26 mouse cellular contexts compared by ENCODE assay signal in genomic region chr13:110484358-110484940, GRCm38 (mm10).
DNase-seq lines count a peak whose midpoint lies in the region; ATAC-seq and TF ChIP-seq lines count a peak whose summit lies in the region.
"Had no signal": no experiment of that assay in that cellular context is flagged by ENCODE, and none has a peak within 500 bp of the region (broad histone marks: within the 10 kb centered on the region; RNA-seq: fewer than 3 reads in every experiment).

No protein-coding gene starts in this region.

- DNase-seq in limb, embryonic 14.5 days (ENCODE audit: low spot score), result peak; percentile 14
- DNase-seq in limb, embryonic 10.5 days (ENCODE audit: low spot score), result no peak
- peak; percentile 19 to 29 for DNase-seq in B cell, adult 2 months
- DNase-seq: adrenal gland, postnatal 25 days; cerebellum, adult 11-12 months; cerebellum, adult 9-11 months; gastrocnemius, postnatal 14 days; heart, adult 2 months; heart, postnatal 4 days; kidney, adult 9 months; kidney, postnatal 14 days; layer of hippocampus, adult 9-11 months; right cerebral cortex, adult 18-20 months; right cerebral cortex, postnatal 4 days had no signal

- no peak for TF ChIP-seq POLR2A in limb, embryonic 14.5 days (IDR thresholded peaks at IDR 0.05; ENCODE audit: borderline replicate concordance, extremely low read depth, insufficient read depth, insufficient read length)

- 80% methylated on average over 5 of the region's 6 CpGs for WGBS in limb, embryonic 14.5 days
- 96% methylated on average over 5 of the region's 6 CpGs for WGBS in limb, embryonic 10.5 days
- WGBS in kidney, embryonic 16.5 days, result 84% methylated on average over 4 of the region's 6 CpGs

- H3K27me3 ChIP-seq in limb, embryonic 14.5 days (ENCODE audit: control insufficient read depth, insufficient read depth, low read length), result no peaks in the 10 kb centered on the region
- no peaks in the 10 kb centered on the region for H3K27me3 ChIP-seq in limb, embryonic 10.5 days (ENCODE audit: low read depth, poor library complexity, severe bottlenecking)
- H3K27me3 ChIP-seq in kidney, embryonic 16.5 days (ENCODE audit: insufficient read depth, low read length), result no peaks in the 10 kb centered on the region
- H3K27me3 ChIP-seq: forebrain, embryonic 13.5 days; heart, embryonic 12.5 days; stomach, embryonic 15.5 days had no signal

- no peaks in the 10 kb centered on the region for H3K4me1 ChIP-seq in limb, embryonic 14.5 days (ENCODE audit: control insufficient read depth, insufficient read depth, low read length)
- H3K4me1 ChIP-seq in limb, embryonic 10.5 days, result no peaks in the 10 kb centered on the region
- no peaks in the 10 kb centered on the region for H3K4me1 ChIP-seq in kidney, embryonic 16.5 days (ENCODE audit: insufficient read depth, low read length)
- H3K4me1 ChIP-seq: forebrain, embryonic 13.5 days; heart, embryonic 12.5 days; stomach, embryonic 15.5 days had no signal

- H3K36me3 ChIP-seq in limb, embryonic 14.5 days (ENCODE audit: control insufficient read depth, insufficient read depth, low read length), result no peaks in the 10 kb centered on the region
- no peaks in the 10 kb centered on the region for H3K36me3 ChIP-seq in limb, embryonic 10.5 days
- H3K36me3 ChIP-seq in kidney, embryonic 16.5 days (ENCODE audit: insufficient read depth, low read length), result no peaks in the 10 kb centered on the region
- H3K36me3 ChIP-seq: heart, embryonic 12.5 days; stomach, embryonic 15.5 days had no signal

- ATAC-seq in limb, embryonic 14.5 days (ENCODE audit: low FRiP score, low read depth), result no peak
- peak; percentile 33; the same call in 1 of the 2 replicates for ATAC-seq in granulocyte monocyte progenitor cell, adult 5-6 weeks (replicated peaks; ENCODE audit: poor library complexity, severe bottlenecking)
- ATAC-seq in neutrophil, adult 5-6 weeks (ENCODE audit: extremely low read depth, insufficient number of reproducible peaks, low FRiP score, poor library complexity, severe bottlenecking), result peak; percentile 79; the same call in 1 of the 2 replicates
- ATAC-seq in kidney, embryonic 16.5 days (ENCODE audit: low FRiP score, low TSS enrichment), result no peak
- no peak for ATAC-seq in megakaryocyte-erythroid progenitor cell, adult 5-6 weeks (replicated peaks; ENCODE audit: low FRiP score, low TSS enrichment, poor library complexity, severe bottlenecking)
- ATAC-seq: forebrain, embryonic 13.5 days; intestine, postnatal 0 days; midbrain, embryonic 16.5 days had no signal

- no peaks in the 10 kb centered on the region for H3K9me3 ChIP-seq in limb, embryonic 14.5 days (ENCODE audit: control insufficient read depth, low read length)
- H3K9me3 ChIP-seq in limb, embryonic 10.5 days (replicated peaks), result no peaks in the 10 kb centered on the region
- H3K9me3 ChIP-seq in kidney, embryonic 16.5 days (ENCODE audit: low read length), result no peaks in the 10 kb centered on the region
- H3K9me3 ChIP-seq: forebrain, embryonic 13.5 days; heart, embryonic 12.5 days; stomach, embryonic 15.5 days had no signal

- H3K4me3 ChIP-seq in limb, embryonic 14.5 days (replicated peaks; ENCODE audit: low read length), result no peak overlapping the region
- no peak overlapping the region for H3K4me3 ChIP-seq in limb, embryonic 10.5 days
- H3K4me3 ChIP-seq in kidney, embryonic 16.5 days (ENCODE audit: low read length), result no peak overlapping the region
- H3K4me3 ChIP-seq: forebrain, embryonic 13.5 days; heart, adult 2 months; heart, embryonic 12.5 days; stomach, embryonic 15.5 days had no signal

- no peak overlapping the region for H3K4me2 ChIP-seq in limb, embryonic 14.5 days (replicated peaks; ENCODE audit: low read depth, low read length, severe bottlenecking)
- no peak overlapping the region for H3K4me2 ChIP-seq in kidney, embryonic 16.5 days (replicated peaks; ENCODE audit: low read depth, low read length)
- H3K4me2 ChIP-seq: forebrain, embryonic 13.5 days; heart, embryonic 12.5 days; hindbrain, embryonic 14.5 days; midbrain, embryonic 11.5 days; stomach, embryonic 15.5 days had no signal

- no peak overlapping the region for H3K9ac ChIP-seq in limb, embryonic 14.5 days (ENCODE audit: low read depth, low read length, severe bottlenecking)
- H3K9ac ChIP-seq in kidney, embryonic 16.5 days (replicated peaks; ENCODE audit: low read length), result no peak overlapping the region
- H3K9ac ChIP-seq: forebrain, embryonic 13.5 days; heart, embryonic 12.5 days; hindbrain, embryonic 14.5 days; stomach, embryonic 15.5 days had no signal

- no peak overlapping the region for H3K27ac ChIP-seq in limb, embryonic 14.5 days (replicated peaks; ENCODE audit: low read depth, low read length)
- H3K27ac ChIP-seq in limb, embryonic 10.5 days, result no peak overlapping the region
- no peak overlapping the region for H3K27ac ChIP-seq in kidney, embryonic 16.5 days (ENCODE audit: low read length)
- H3K27ac ChIP-seq: forebrain, embryonic 13.5 days; heart, adult 2 months; hindbrain, embryonic 14.5 days; macrophage; stomach, embryonic 15.5 days had no signal

Comparison
In these comparisons a context has a peak if more than half of its experiments do, and no peak if none do; other contexts are left out.
1. ATAC-seq: peak in granulocyte monocyte progenitor cell, adult 5-6 weeks (single experiment) and neutrophil, adult 5-6 weeks (single experiment); none in limb, embryonic 14.5 days (single experiment), kidney, embryonic 16.5 days (single experiment) and megakaryocyte-erythroid progenitor cell, adult 5-6 weeks (single experiment).